Mouse (Mus musculus) cerebellum, adult 2 months (tissue): ENCODE results near the gene Paip2b.

Experiments
- CTCF ChIP-seq: fragments of 200-500 bp; IDR thresholded peaks from 2 replicates; pipeline ENCODE4 v1.5.1; 2011; ENCODE audit warnings: low read depth, mild to moderate bottlenecking, control low read depth, low read length, moderate library complexity, borderline replicate concordance; ENCODE audit not compliant: insufficient read depth
- POLR2A ChIP-seq: fragments of 200-500 bp; IDR thresholded peaks from 2 replicates; pipeline ENCODE4 v1.6.1; 2011; ENCODE audit warnings: low read length, control low read depth, borderline replicate concordance; ENCODE audit not compliant: insufficient read depth

DNA sequence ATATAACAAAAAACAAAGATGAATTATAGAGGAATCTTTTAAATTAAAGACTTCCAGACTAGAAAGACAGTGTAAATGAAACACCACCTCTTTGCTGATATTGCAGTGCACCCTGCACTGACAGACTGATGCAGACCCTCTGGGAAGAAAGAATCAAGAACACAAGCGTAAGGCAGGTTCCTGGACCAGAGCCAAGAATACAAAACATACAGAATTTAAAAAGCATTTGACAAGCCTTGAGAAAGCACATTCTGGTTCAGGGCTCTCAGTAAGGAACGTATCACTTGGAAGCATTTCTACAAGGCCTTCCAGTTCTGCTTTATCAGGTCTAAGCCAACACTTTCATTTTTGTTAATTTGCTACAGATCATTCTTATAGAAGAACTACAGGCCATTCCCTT, 9.7 kb downstream of the Paip2b start:
- TF ChIP-seq CTCF (no peak), POLR2A (no peak)
